Mouse (Mus musculus): ENCODE measurements around the gene Mrtfb. TPM values are rescaled to one million over a fixed set of nuclear protein-coding genes. Genes with fewer than 3 reads are reported as not detected.

The Mrtfb gene
- total and polyA plus RNA-seq, 3 experiments = 8.3 to 27.1 (median 24.9) TPM

GRCm38 (mm10) chr16:13350729-13351128, 94.4 kb downstream of the Mrtfb start:
- H3K4me3 ChIP-seq = no peak overlapping the region
- H3K27ac ChIP-seq = no peak overlapping the region
- no peak for TF ChIP-seq POLR2A (IDR thresholded peaks at IDR 0.05; ENCODE audit: insufficient read depth, low read depth, low read length)
- TF ChIP-seq EP300 (IDR thresholded peaks at IDR 0.05; ENCODE audit: insufficient read depth, low read depth, low read length) = no peak
- TF ChIP-seq CTCF (IDR thresholded peaks at IDR 0.05) = no peak
- no peaks in the 10 kb centered on the region for H3K36me3 ChIP-seq (ENCODE audit: control insufficient read depth, insufficient read depth, low read length)
- peaks cover 4% of the 10 kb centered on the region; the same call in 1 of the 2 replicates for H3K4me1 ChIP-seq (ENCODE audit: control insufficient read depth, insufficient read depth, low read length)
- no peaks in the 10 kb centered on the region for H3K27me3 ChIP-seq (ENCODE audit: control insufficient read depth, insufficient read depth, low read length)
- H3K9ac ChIP-seq (ENCODE audit: low read depth, low read length) = no peak overlapping the region
- peaks cover 2% of the 10 kb centered on the region; the same call in 1 of the 2 replicates for H3K79me2 ChIP-seq (replicated peaks; ENCODE audit: control insufficient read depth, insufficient read depth, low read length)
- DNase-seq = no peak
- intact Hi-C loops (cut with DNase I) = loop anchor here (5.0 kb wide), 1 partner anchor 33 kb away; no protein-coding TSS in a partner anchor
- 87% methylated on average over 4 of the region's 4 CpGs for WGBS

- intact Hi-C loops (cut with DNase I) = loop anchor here (5.0 kb wide), 1 partner anchor 34 kb away; no protein-coding TSS in a partner anchor
Measured at GRCm38 (mm10) chr16:13351268-13351667, 95.0 kb downstream of the Mrtfb start.

GRCm38 (mm10) chr16:13353927-13354326, 97.6 kb downstream of the Mrtfb start:
- Histone ChIP-seq H3K4me1 (ENCODE audit: control insufficient read depth, insufficient read depth, low read length) (peaks cover 13% of the 10 kb centered on the region), H3K9ac (ENCODE audit: low read depth, low read length) (no peak overlapping the region), H3K27ac (no peak overlapping the region), H3K36me3 (ENCODE audit: control insufficient read depth, insufficient read depth, low read length) (peaks cover 8% of the 10 kb centered on the region), H3K4me3 (no peak overlapping the region), H3K27me3 (ENCODE audit: control insufficient read depth, insufficient read depth, low read length) (no peaks in the 10 kb centered on the region), H3K79me2 (replicated peaks; ENCODE audit: control insufficient read depth, insufficient read depth, low read length) (0 out of 2 replicates have a peak, but pooled peaks cover 2% of the 10 kb centered on the region)
- TF ChIP-seq POLR2A (IDR thresholded peaks at IDR 0.05; ENCODE audit: insufficient read depth, low read depth, low read length) (no peak), CTCF (IDR thresholded peaks at IDR 0.05) (no peak), EP300 (IDR thresholded peaks at IDR 0.05; ENCODE audit: insufficient read depth, low read depth, low read length) (no peak)
- intact Hi-C loops (cut with DNase I) = loop anchor here (5.0 kb wide), 1 partner anchor 37 kb away; no protein-coding TSS in a partner anchor
- DNase-seq = no peak
- WGBS = 63% methylated on average over 4 of the region's 4 CpGs

More at GRCm38 (mm10) chr16:13351268-13351667, 95.0 kb downstream of the Mrtfb start:
- H3K27ac ChIP-seq = no peak overlapping the region
- H3K9ac ChIP-seq (ENCODE audit: low read depth, low read length) = no peak overlapping the region
- no peak for TF ChIP-seq EP300 (IDR thresholded peaks at IDR 0.05; ENCODE audit: insufficient read depth, low read depth, low read length)
- TF ChIP-seq CTCF (IDR thresholded peaks at IDR 0.05) = peak; percentile 69
- H3K79me2 ChIP-seq (replicated peaks; ENCODE audit: control insufficient read depth, insufficient read depth, low read length) = peaks cover 2% of the 10 kb centered on the region; the same call in 1 of the 2 replicates
- no peak for DNase-seq
- H3K4me3 ChIP-seq = no peak overlapping the region
- peaks cover 4% of the 10 kb centered on the region; the same call in 1 of the 2 replicates for H3K4me1 ChIP-seq (ENCODE audit: control insufficient read depth, insufficient read depth, low read length)
- no peaks in the 10 kb centered on the region for H3K36me3 ChIP-seq (ENCODE audit: control insufficient read depth, insufficient read depth, low read length)
- H3K27me3 ChIP-seq (ENCODE audit: control insufficient read depth, insufficient read depth, low read length) = no peaks in the 10 kb centered on the region

- TF ChIP-seq POLR2A (IDR thresholded peaks at IDR 0.05; ENCODE audit: insufficient read depth, low read depth, low read length) (no peak), CTCF (IDR thresholded peaks at IDR 0.05) (no peak), EP300 (IDR thresholded peaks at IDR 0.05; ENCODE audit: insufficient read depth, low read depth, low read length) (no peak)
- intact Hi-C loops (cut with DNase I) = loop anchor here (5.0 kb wide), 1 partner anchor 37 kb away; no protein-coding TSS in a partner anchor
- WGBS = 77% methylated on average over 5 of the region's 5 CpGs
- Histone ChIP-seq H3K36me3 (ENCODE audit: control insufficient read depth, insufficient read depth, low read length) (peaks cover 8% of the 10 kb centered on the region), H3K27me3 (ENCODE audit: control insufficient read depth, insufficient read depth, low read length) (no peaks in the 10 kb centered on the region), H3K79me2 (replicated peaks; ENCODE audit: control insufficient read depth, insufficient read depth, low read length) (0 out of 2 replicates have a peak, but pooled peaks cover 2% of the 10 kb centered on the region), H3K9ac (ENCODE audit: low read depth, low read length) (no peak overlapping the region), H3K27ac (no peak overlapping the region), H3K4me1 (ENCODE audit: control insufficient read depth, insufficient read depth, low read length) (peaks cover 13% of the 10 kb centered on the region), H3K4me3 (no peak overlapping the region)
- DNase-seq = no peak
Measured at GRCm38 (mm10) chr16:13354431-13354830, 98.2 kb downstream of the Mrtfb start.

GRCm38 (mm10) chr16:13357806-13358679, 101.8 kb downstream of the Mrtfb start:
- H3K27ac ChIP-seq = peak overlapping the region; percentile 85
- H3K4me1 ChIP-seq (ENCODE audit: control insufficient read depth, insufficient read depth, low read length) = peaks cover 21% of the 10 kb centered on the region
- 0 out of 2 replicates have a peak, but pooled peaks have one; percentile 73 for TF ChIP-seq EP300 (IDR thresholded peaks at IDR 0.05; ENCODE audit: insufficient read depth, low read depth, low read length)
- peak; percentile 53; the same call in 1 of the 2 replicates for TF ChIP-seq POLR2A (IDR thresholded peaks at IDR 0.05; ENCODE audit: insufficient read depth, low read depth, low read length)
- TF ChIP-seq CTCF (IDR thresholded peaks at IDR 0.05) = peak; percentile 97
- H3K9ac ChIP-seq (ENCODE audit: low read depth, low read length) = peak overlapping the region; percentile 53
- H3K79me2 ChIP-seq (replicated peaks; ENCODE audit: control insufficient read depth, insufficient read depth, low read length) = peaks cover 5% of the 10 kb centered on the region
- 6% methylated on average over 15 of the region's 15 CpGs for WGBS
- DNase-seq = peak; percentile 79 to 80
- H3K27me3 ChIP-seq (ENCODE audit: control insufficient read depth, insufficient read depth, low read length) = no peaks in the 10 kb centered on the region
- peak overlapping the region; percentile 41 for H3K4me3 ChIP-seq
- intact Hi-C loops (cut with DNase I) = loop anchor here (1.0 to 5.0 kb wide), 5 partner anchors 15 to 198 kb away; partner anchors contain the start of gene Mrtfb
- peaks cover 14% of the 10 kb centered on the region for H3K36me3 ChIP-seq (ENCODE audit: control insufficient read depth, insufficient read depth, low read length)

Measured in heart, adult 2 months (tissue).